Mouse (Mus musculus) CH12.LX (cell line): ENCODE data around the gene Adra1b.

Experiments
- CTCF ChIP-seq, 2 experiments: IDR thresholded peaks in 1 of 2; conservative IDR thresholded peaks in 1 of 2; 2 replicates each; pipeline ENCODE4 v1.5.1; 2011 to 2012; ENCODE audit warnings: low read depth in 2 of 2, low read length in 2 of 2, improper control_type of control experiment in 1 of 2, inconsistent platforms in 1 of 2, mild to moderate bottlenecking in 1 of 2, moderate library complexity in 1 of 2
- EP300 ChIP-seq: IDR thresholded peaks from 2 replicates; pipeline ENCODE4 v1.6.1; 2011; ENCODE audit warnings: low read length, improper control_type of control experiment
- HCFC1 ChIP-seq: IDR thresholded peaks from 2 replicates; pipeline ENCODE4 v1.6.1; 2012; ENCODE audit warnings: low read depth, mild to moderate bottlenecking, inconsistent platforms, low read length, improper control_type of control experiment
- POLR2A ChIP-seq: IDR thresholded peaks from 2 replicates; pipeline ENCODE4 v1.6.1; 2011; ENCODE audit warnings: low read depth, mild to moderate bottlenecking, improper control_type of control experiment, low read length
- POLR2AphosphoS2 ChIP-seq: IDR thresholded peaks from 2 replicates; pipeline ENCODE4 v1.6.1; 2011; ENCODE audit warnings: low read depth, low read length, improper control_type of control experiment
- USF1 ChIP-seq: IDR thresholded peaks from 2 replicates; pipeline ENCODE4 v1.6.1; 2014; ENCODE audit warnings: low read depth, mild to moderate bottlenecking, inconsistent platforms, low read length, improper control_type of control experiment

DNA sequence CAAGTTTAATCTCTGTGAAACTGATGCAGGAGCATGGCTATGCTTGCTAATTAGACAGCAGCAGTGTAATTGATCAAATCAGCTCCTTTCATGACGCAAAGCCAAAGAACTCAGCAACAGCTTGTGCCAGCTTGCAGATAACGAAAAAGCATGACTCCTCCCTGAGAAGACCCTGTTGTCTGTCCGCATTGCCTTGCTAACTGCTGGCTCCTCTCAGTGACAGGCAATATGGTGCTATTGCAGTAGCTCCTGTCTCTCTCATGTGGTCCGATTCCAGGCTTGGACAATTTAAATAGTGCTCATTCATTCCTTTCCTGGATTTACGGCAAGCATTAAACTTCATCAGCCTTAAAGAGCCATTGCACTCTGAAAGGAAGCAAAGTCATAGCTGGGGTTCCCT is 93.3 kb downstream of the Adra1b start:
- TF ChIP-seq HCFC1 (no peak), USF1 (no peak), CTCF (conservative IDR thresholded peaks at IDR 0.05 in 1 of 2, IDR thresholded peaks at IDR 0.05 in 1 of 2; ENCODE audit: low read depth in 2 of 2, low read length in 2 of 2) (no peak), POLR2AphosphoS2 (no peak), POLR2A (no peak), EP300 (no peak)
